Mouse (Mus musculus) forebrain, embryonic 12.5 days (tissue): ENCODE measurements at regions not wholly inside any gene's neighbourhood (a gene's known extent, or its start where the extent isn't known, plus 50 kb on each side); places are given as distances from the start of the nearest gene placed in this dataset.

ENCODE experiments used
- ATAC-seq: fragments of 200-750 bp; cut with Nextera tagmentation; 2 replicates; pipeline ENCODE4 v1.8.0; 2017; ENCODE audit warnings: moderate TSS enrichment; ENCODE audit not compliant: low FRiP score
- H3K27ac ChIP-seq: fragments of 300-500 bp; sonication (generic); 2 replicates; pipeline ENCODE4 v1.5.1; 2016; ENCODE audit warnings: mild to moderate bottlenecking
- H3K27me3 ChIP-seq: fragments of 300-500 bp; sonication (generic); 2 replicates; pipeline ENCODE4 v1.6.1; 2016; ENCODE audit warnings: mild to moderate bottlenecking
- H3K36me3 ChIP-seq: fragments of 300-500 bp; sonication (generic); replicated peaks from 2 replicates; pipeline ENCODE4 v1.6.1; 2016; ENCODE audit warnings: mild to moderate bottlenecking
- H3K4me1 ChIP-seq: fragments of 300-500 bp; sonication (generic); 2 replicates; pipeline ENCODE4 v1.6.1; 2016
- H3K4me2 ChIP-seq: fragments of 300-500 bp; sonication (generic); 2 replicates; pipeline ENCODE4 v1.6.1; 2016; ENCODE audit warnings: mild to moderate bottlenecking, moderate library complexity
- H3K4me3 ChIP-seq: fragments of 300-500 bp; sonication (generic); replicated peaks from 2 replicates; pipeline ENCODE4 v1.5.1; 2016; ENCODE audit warnings: mild to moderate bottlenecking
- H3K9ac ChIP-seq: fragments of 300-500 bp; sonication (generic); 2 replicates; pipeline ENCODE4 v1.6.1; 2016; ENCODE audit warnings: mild to moderate bottlenecking
- H3K9me3 ChIP-seq: fragments of 300-500 bp; sonication (generic); 2 replicates; pipeline ENCODE4 v1.6.1; 2016
- WGBS: fragments of 180-500 bp; shearing (Covaris S2); methylation state at CpG from one replicate; pipeline ENCODE4 v1.1.7; 2016; 5-methylcytosine and 5-hydroxymethylcytosine counted together

- H3K27ac ChIP-seq: no peak overlapping the region
- H3K36me3 ChIP-seq: no peaks in the 10 kb centered on the region
- H3K4me3 ChIP-seq: no peak overlapping the region
- no peak overlapping the region for H3K9ac ChIP-seq
- H3K27me3 ChIP-seq: no peaks in the 10 kb centered on the region
- no peaks in the 10 kb centered on the region for H3K4me1 ChIP-seq
- no peak overlapping the region for H3K4me2 ChIP-seq
- no peaks in the 10 kb centered on the region for H3K9me3 ChIP-seq
- 28% methylated on average over 7 of the region's 7 CpGs for WGBS
- ATAC-seq: no peak
Measured at GRCm38 (mm10) chr9:24833766-24834165, 59.7 kb upstream of the Tbx20 start.

GRCm38 (mm10) chr9:24848210-24848609 is 74.1 kb upstream of the Tbx20 start:
- Histone ChIP-seq H3K9ac (no peak overlapping the region), H3K36me3 (no peaks in the 10 kb centered on the region), H3K4me1 (no peaks in the 10 kb centered on the region), H3K4me2 (no peak overlapping the region), H3K9me3 (no peaks in the 10 kb centered on the region), H3K4me3 (no peak overlapping the region), H3K27ac (no peak overlapping the region), H3K27me3 (no peaks in the 10 kb centered on the region)
- 86% methylated on average over 7 of the region's 7 CpGs for WGBS
- no peak for ATAC-seq

GRCm38 (mm10) chr9:24859459-24859858 is 85.4 kb upstream of the Tbx20 start:
- 93% methylated on average over 2 of the region's 2 CpGs for WGBS
- H3K27me3 ChIP-seq: no peaks in the 10 kb centered on the region
- H3K36me3 ChIP-seq: no peaks in the 10 kb centered on the region
- no peak for ATAC-seq
- H3K4me2 ChIP-seq: no peak overlapping the region
- no peaks in the 10 kb centered on the region for H3K9me3 ChIP-seq
- no peak overlapping the region for H3K9ac ChIP-seq
- H3K27ac ChIP-seq: no peak overlapping the region
- 0 out of 2 replicates have a peak, but pooled peaks cover 3% of the 10 kb centered on the region for H3K4me1 ChIP-seq
- H3K4me3 ChIP-seq: no peak overlapping the region

DNA sequence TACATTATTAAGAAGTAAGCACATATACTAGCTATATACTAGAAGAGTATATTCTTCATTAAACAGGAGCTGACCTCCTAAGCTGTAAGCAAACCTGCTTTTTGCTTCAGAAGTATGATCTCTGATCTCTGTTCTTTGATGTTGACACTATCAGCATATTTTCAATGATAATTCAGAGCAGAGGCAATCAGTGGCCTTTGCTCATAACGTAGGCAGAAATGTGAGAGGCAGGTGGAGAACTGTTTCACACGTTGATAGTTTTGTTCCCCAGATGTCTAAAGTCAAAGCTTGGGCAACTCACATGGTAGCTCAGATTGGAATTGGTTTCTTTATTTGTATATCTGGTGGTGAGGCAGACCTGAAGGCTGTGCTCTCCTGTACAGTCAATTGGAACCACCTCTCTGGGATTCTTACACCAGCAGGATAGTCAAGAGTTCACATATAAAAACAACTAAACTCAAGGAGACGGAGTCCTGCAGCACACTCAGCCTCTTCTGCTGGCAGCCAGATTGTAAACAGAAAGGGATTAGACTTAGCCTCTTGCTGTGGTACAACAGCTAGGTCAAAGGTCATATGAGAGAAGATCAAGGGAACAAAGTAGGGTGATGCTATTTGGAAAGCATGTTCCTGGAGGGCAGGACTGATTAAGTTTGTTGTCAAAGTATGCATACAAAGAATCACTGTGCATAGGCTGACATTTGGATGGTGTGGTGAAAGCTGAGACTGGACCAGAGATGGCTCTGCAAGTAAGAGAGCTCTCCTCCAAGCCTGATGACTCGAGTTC is 92.5 kb upstream of the Tbx20 start:
- 54% methylated on average over 4 of the region's 4 CpGs for WGBS
- no peak for ATAC-seq
- Histone ChIP-seq H3K9me3 (no peaks in the 10 kb centered on the region), H3K4me2 (no peak overlapping the region), H3K4me3 (no peak overlapping the region), H3K36me3 (no peaks in the 10 kb centered on the region), H3K27ac (no peak overlapping the region), H3K9ac (no peak overlapping the region), H3K27me3 (no peaks in the 10 kb centered on the region), H3K4me1 (no peaks in the 10 kb centered on the region)

DNA sequence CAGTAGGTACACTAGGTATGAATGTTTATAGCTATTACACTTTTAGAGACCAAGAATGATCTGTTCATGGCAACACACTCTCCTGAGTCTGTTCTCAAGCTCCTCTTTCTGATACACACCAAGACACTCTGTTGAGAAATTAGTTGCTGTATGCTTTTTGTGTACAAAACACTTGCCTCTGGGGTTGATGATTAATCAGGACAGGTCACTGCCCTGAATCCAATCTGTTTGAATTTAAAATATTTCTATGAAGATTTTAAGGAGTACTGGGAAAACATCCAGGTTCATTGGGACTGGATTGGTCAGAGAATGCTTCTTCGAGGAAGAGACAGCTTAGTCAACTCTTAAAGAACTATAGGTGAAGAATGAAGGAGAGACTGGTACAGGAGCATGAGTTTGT is 94.6 kb upstream of the Tbx20 start:
- no peak for ATAC-seq
- no peak overlapping the region for H3K4me3 ChIP-seq
- H3K4me1 ChIP-seq: no peaks in the 10 kb centered on the region
- H3K36me3 ChIP-seq: no peaks in the 10 kb centered on the region
- no peak overlapping the region for H3K4me2 ChIP-seq
- H3K9ac ChIP-seq: no peak overlapping the region
- no peaks in the 10 kb centered on the region for H3K27me3 ChIP-seq
- WGBS: 95% methylated on average over 1 of the region's 1 CpGs
- H3K27ac ChIP-seq: no peak overlapping the region
- H3K9me3 ChIP-seq: no peaks in the 10 kb centered on the region

DNA sequence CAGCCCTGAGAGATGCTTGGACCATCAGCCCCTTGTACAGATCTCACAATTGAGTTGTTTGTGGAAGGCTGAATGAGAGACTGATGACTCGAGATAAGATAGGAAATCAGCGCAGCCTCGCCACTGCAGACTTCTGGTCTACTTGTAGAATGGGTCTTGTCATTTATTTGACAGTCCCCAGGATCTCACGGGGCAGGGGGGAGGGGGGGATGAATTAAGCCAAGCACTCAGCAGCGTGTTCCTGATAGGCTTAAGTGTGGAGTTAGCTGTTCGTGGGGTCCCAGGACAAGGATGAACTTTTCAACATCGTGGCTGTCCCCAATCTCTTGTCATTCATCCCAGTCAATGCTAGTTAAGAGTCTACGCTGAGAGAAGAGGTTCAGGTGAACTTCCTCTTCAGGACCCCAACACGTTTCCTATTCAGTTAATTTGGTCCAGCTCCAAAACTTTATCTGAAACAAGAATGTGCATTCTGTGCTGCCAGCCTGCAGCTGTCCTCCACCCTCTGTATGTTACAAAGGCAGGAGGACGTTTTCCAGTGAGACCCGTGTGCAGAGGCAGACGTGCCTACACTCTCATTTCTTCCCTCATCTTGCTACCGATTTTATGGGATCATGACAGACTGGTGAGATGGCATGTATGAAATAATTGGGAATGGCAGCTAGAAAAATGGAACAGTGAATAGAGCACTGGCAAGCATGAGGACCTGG is 100.5 kb upstream of the Tbx20 start:
- no peak for ATAC-seq
- no peak overlapping the region for H3K9ac ChIP-seq
- WGBS: 81% methylated on average over 13 of the region's 13 CpGs

GRCm38 (mm10) chr9:24878384-24879174 is 104.5 kb upstream of the Tbx20 start:
- H3K27me3 ChIP-seq: no peaks in the 10 kb centered on the region
- H3K36me3 ChIP-seq: no peaks in the 10 kb centered on the region
- H3K4me2 ChIP-seq: 0 out of 2 replicates have a peak overlapping the region, but pooled peaks have one; percentile 13
- WGBS: 15% methylated on average over 8 of the region's 8 CpGs
- H3K9ac ChIP-seq: no peak overlapping the region
- no peak overlapping the region for H3K4me3 ChIP-seq
- ATAC-seq: peak; percentile 79
- H3K27ac ChIP-seq: 0 out of 2 replicates have a peak overlapping the region, but pooled peaks have one; percentile 19
- peaks cover 14% of the 10 kb centered on the region for H3K4me1 ChIP-seq
- no peaks in the 10 kb centered on the region for H3K9me3 ChIP-seq

More for the DNA sequence above, 100.5 kb upstream of the Tbx20 start:
- Histone ChIP-seq H3K27me3 (no peaks in the 10 kb centered on the region), H3K4me1 (peaks cover 14% of the 10 kb centered on the region), H3K4me2 (no peak overlapping the region), H3K9me3 (no peaks in the 10 kb centered on the region), H3K27ac (no peak overlapping the region), H3K4me3 (no peak overlapping the region), H3K36me3 (no peaks in the 10 kb centered on the region)

- ATAC-seq: no peak
- no peaks in the 10 kb centered on the region for H3K9me3 ChIP-seq
- H3K36me3 ChIP-seq: no peaks in the 10 kb centered on the region
- 84% methylated on average over 1 of the region's 1 CpGs for WGBS
- no peak overlapping the region for H3K9ac ChIP-seq
- no peaks in the 10 kb centered on the region for H3K27me3 ChIP-seq
- H3K4me3 ChIP-seq: no peak overlapping the region
- H3K4me1 ChIP-seq: peaks cover 17% of the 10 kb centered on the region
- no peak overlapping the region for H3K27ac ChIP-seq
- no peak overlapping the region for H3K4me2 ChIP-seq
Measured at GRCm38 (mm10) chr9:24879662-24880061, 105.6 kb upstream of the Tbx20 start.

DNA sequence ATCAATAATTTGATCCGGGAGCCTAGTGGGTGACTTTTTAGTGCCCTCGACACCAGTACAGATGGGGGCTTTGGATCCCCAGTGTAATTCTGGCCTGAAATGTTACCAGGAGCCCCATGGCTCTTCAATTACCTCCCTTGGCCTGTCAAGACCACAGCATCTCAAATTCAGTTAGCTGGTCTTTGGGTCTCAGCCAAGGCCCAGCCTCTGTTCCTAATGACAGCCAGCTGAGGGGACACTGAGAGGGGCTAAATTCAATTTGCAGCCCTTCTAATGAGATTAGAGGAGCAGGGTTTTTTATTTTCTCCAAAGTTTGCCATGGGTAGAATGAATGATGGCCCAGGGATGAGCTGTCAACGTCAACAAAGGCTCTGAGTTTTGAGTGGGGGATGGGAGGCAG is 109.9 kb upstream of the Tbx20 start:
- no peak for ATAC-seq
- WGBS: 60% methylated on average over 3 of the region's 3 CpGs
- H3K27me3 ChIP-seq: no peaks in the 10 kb centered on the region

GRCm38 (mm10) chr9:24888282-24888681 is 114.2 kb upstream of the Tbx20 start:
- 86% methylated on average over 9 of the region's 9 CpGs for WGBS
- Histone ChIP-seq H3K27me3 (no peaks in the 10 kb centered on the region), H3K4me1 (0 out of 2 replicates have a peak, but pooled peaks cover 3% of the 10 kb centered on the region), H3K4me2 (no peak overlapping the region), H3K4me3 (no peak overlapping the region), H3K9ac (no peak overlapping the region), H3K9me3 (no peaks in the 10 kb centered on the region), H3K36me3 (no peaks in the 10 kb centered on the region), H3K27ac (no peak overlapping the region)
- ATAC-seq: no peak

More for the DNA sequence above, 109.9 kb upstream of the Tbx20 start:
- no peak overlapping the region for H3K27ac ChIP-seq
- H3K4me1 ChIP-seq: peaks cover 7% of the 10 kb centered on the region
- H3K4me3 ChIP-seq: no peak overlapping the region
- no peak overlapping the region for H3K9ac ChIP-seq
- H3K36me3 ChIP-seq: no peaks in the 10 kb centered on the region
- no peak overlapping the region for H3K4me2 ChIP-seq
- no peaks in the 10 kb centered on the region for H3K9me3 ChIP-seq

- no peak overlapping the region for H3K9ac ChIP-seq
- no peaks in the 10 kb centered on the region for H3K9me3 ChIP-seq
- H3K4me3 ChIP-seq: no peak overlapping the region
- H3K4me2 ChIP-seq: no peak overlapping the region
- WGBS: 89% methylated on average over 13 of the region's 13 CpGs
- H3K27ac ChIP-seq: no peak overlapping the region
- ATAC-seq: no peak
- H3K36me3 ChIP-seq: no peaks in the 10 kb centered on the region
- no peaks in the 10 kb centered on the region for H3K4me1 ChIP-seq
- H3K27me3 ChIP-seq: no peaks in the 10 kb centered on the region
Measured at GRCm38 (mm10) chr9:24896498-24897261, 122.6 kb upstream of the Tbx20 start.
